Mouse (Mus musculus) heart, embryonic 11.5 days (tissue): Measurements from ENCODE around the gene Agtrap. TPM values are rescaled to one million over a fixed set of nuclear protein-coding genes. Genes with fewer than 3 reads are reported as not detected.

Experiments
- ATAC-seq: fragments of 200-750 bp; cut with Nextera tagmentation; replicated peaks from 2 replicates; pipeline ENCODE4 v1.8.0; 2017; ENCODE audit warnings: moderate library complexity; ENCODE audit not compliant: insufficient number of reproducible peaks, low FRiP score, low TSS enrichment
- H3K27ac ChIP-seq: fragments of 300-500 bp; sonication (generic); 2 replicates; pipeline ENCODE4 v1.5.1; 2014; ENCODE audit warnings: mild to moderate bottlenecking, low read depth, low read length
- H3K27me3 ChIP-seq: fragments of 300-500 bp; sonication (generic); 2 replicates; pipeline ENCODE4 v1.6.1; 2014; ENCODE audit warnings: mild to moderate bottlenecking, low read length, mixed read lengths; ENCODE audit not compliant: control insufficient read depth, insufficient read depth
- H3K36me3 ChIP-seq: fragments of 300-500 bp; sonication (generic); 2 replicates; pipeline ENCODE4 v1.6.1; 2014; ENCODE audit warnings: mild to moderate bottlenecking, low read length, moderate library complexity, mixed read lengths; ENCODE audit not compliant: control insufficient read depth, insufficient read depth
- H3K4me1 ChIP-seq: fragments of 300-500 bp; sonication (generic); 2 replicates; pipeline ENCODE4 v1.6.1; 2014; ENCODE audit warnings: low read length; ENCODE audit not compliant: control insufficient read depth, insufficient read depth
- H3K4me2 ChIP-seq: fragments of 300-500 bp; sonication (generic); 2 replicates; pipeline ENCODE4 v1.6.1; 2014; ENCODE audit warnings: mild to moderate bottlenecking, moderate library complexity
- H3K4me3 ChIP-seq: fragments of 300-500 bp; sonication (generic); 2 replicates; pipeline ENCODE4 v1.5.1; 2014; ENCODE audit warnings: low read depth, low read length
- H3K9ac ChIP-seq: fragments of 300-500 bp; sonication (generic); 2 replicates; pipeline ENCODE4 v1.6.1; 2014; ENCODE audit warnings: mild to moderate bottlenecking, low read depth, low read length, moderate library complexity
- H3K9me3 ChIP-seq: fragments of 300-500 bp; sonication (generic); replicated peaks from 2 replicates; pipeline ENCODE4 v1.6.1; 2016; ENCODE audit warnings: low read length; ENCODE audit not compliant: control insufficient read depth
- WGBS: fragments of 180-500 bp; shearing (Covaris S2); extraction: QIAGEN DNeasy Blood & Tissue Kit; methylation state at CpG from one replicate; pipeline ENCODE4 v1.1.7; 2014; ENCODE audit not compliant: insufficient replicate concordance; 5-methylcytosine and 5-hydroxymethylcytosine counted together
- polyA plus RNA-seq: library from polyadenylated mRNA; unstranded; fragments of >200 nt; fragmentation: Nextera tagmentation; extraction: Ambion mirVana; gene quantifications from 2 replicates; pipeline ENCODE4 v1.2.1, GENCODE M21; 2014

Gene Agtrap
- polyA plus RNA-seq, 1 experiment from 2014 or later: 17.6 TPM

- ATAC-seq: no peak
- no peaks in the 10 kb centered on the region for H3K36me3 ChIP-seq
- H3K4me2 ChIP-seq: no peak overlapping the region
- H3K9ac ChIP-seq: no peak overlapping the region
- H3K4me1 ChIP-seq: peaks cover 6% of the 10 kb centered on the region; the same call in 1 of the 2 replicates
- H3K27me3 ChIP-seq: 0 out of 2 replicates have a peak, but pooled peaks cover 5% of the 10 kb centered on the region
- H3K9me3 ChIP-seq: no peaks in the 10 kb centered on the region
- WGBS: 83% methylated on average over 2 of the region's 2 CpGs
- H3K4me3 ChIP-seq: no peak overlapping the region
- H3K27ac ChIP-seq: no peak overlapping the region
These were observed 10.1 kb upstream of the Agtrap start for GRCm38 (mm10) chr4:148097936-148098335.

- Histone ChIP-seq H3K4me2 (no peak overlapping the region), H3K9me3 (no peaks in the 10 kb centered on the region), H3K27me3 (no peaks in the 10 kb centered on the region), H3K27ac (no peak overlapping the region), H3K4me1 (0 out of 2 replicates have a peak, but pooled peaks cover 3% of the 10 kb centered on the region), H3K9ac (no peak overlapping the region), H3K4me3 (no peak overlapping the region), H3K36me3 (no peaks in the 10 kb centered on the region)
- 75% methylated on average over 4 of the region's 4 CpGs for WGBS
- no peak for ATAC-seq
These were observed 7.2 kb upstream of the Agtrap start for GRCm38 (mm10) chr4:148095081-148095480.

- no peak overlapping the region for H3K9ac ChIP-seq
- 0 out of 2 replicates have a peak, but pooled peaks cover 3% of the 10 kb centered on the region for H3K4me1 ChIP-seq
- no peak overlapping the region for H3K27ac ChIP-seq
- no peaks in the 10 kb centered on the region for H3K36me3 ChIP-seq
- no peak for ATAC-seq
- 82% methylated on average over 5 of the region's 5 CpGs for WGBS
- H3K4me3 ChIP-seq: no peak overlapping the region
- no peak overlapping the region for H3K4me2 ChIP-seq
- H3K27me3 ChIP-seq: no peaks in the 10 kb centered on the region
- no peaks in the 10 kb centered on the region for H3K9me3 ChIP-seq
These were observed 6.3 kb upstream of the Agtrap start for GRCm38 (mm10) chr4:148094161-148094560.

GRCm38 (mm10) chr4:148092551-148093271 is 4.9 kb upstream of the Agtrap start:
- no peak overlapping the region for H3K9ac ChIP-seq
- H3K4me2 ChIP-seq: no peak overlapping the region
- no peaks in the 10 kb centered on the region for H3K36me3 ChIP-seq
- 0 out of 2 replicates have a peak, but pooled peaks cover 6% of the 10 kb centered on the region for H3K4me1 ChIP-seq
- no peak overlapping the region for H3K27ac ChIP-seq
- ATAC-seq: no peak
- WGBS: 82% methylated on average over 11 of the region's 11 CpGs
- H3K9me3 ChIP-seq: no peaks in the 10 kb centered on the region
- H3K4me3 ChIP-seq: no peak overlapping the region
- H3K27me3 ChIP-seq: no peaks in the 10 kb centered on the region

DNA sequence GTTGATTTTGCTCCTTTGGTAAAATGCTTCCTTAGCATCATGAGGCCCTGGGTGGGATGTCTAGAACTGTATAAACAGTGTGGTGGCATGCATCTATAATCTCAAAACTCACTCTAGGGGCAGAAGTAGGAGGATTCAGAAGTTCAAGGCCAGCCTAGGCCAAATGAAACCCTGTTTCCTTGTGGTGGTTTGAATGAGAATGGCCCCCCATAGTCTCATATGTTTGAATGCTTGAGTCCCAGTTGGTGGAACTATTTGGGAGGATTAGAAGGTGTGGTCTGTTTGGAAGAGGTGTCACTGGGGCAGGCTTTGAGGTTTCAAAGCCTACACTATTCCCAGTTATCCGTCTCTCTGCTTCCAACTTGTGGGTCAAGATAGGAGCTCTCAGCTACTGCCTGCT is 3.4 kb upstream of the Agtrap start:
- no peak overlapping the region for H3K4me3 ChIP-seq
- peaks cover 6% of the 10 kb centered on the region; the same call in 1 of the 2 replicates for H3K4me1 ChIP-seq
- no peak overlapping the region for H3K4me2 ChIP-seq
- no peak overlapping the region for H3K9ac ChIP-seq
- ATAC-seq: no peak
- H3K9me3 ChIP-seq: no peaks in the 10 kb centered on the region
- 88% methylated on average over 1 of the region's 1 CpGs for WGBS
- H3K36me3 ChIP-seq: no peaks in the 10 kb centered on the region
- H3K27ac ChIP-seq: no peak overlapping the region
- H3K27me3 ChIP-seq: no peaks in the 10 kb centered on the region

DNA sequence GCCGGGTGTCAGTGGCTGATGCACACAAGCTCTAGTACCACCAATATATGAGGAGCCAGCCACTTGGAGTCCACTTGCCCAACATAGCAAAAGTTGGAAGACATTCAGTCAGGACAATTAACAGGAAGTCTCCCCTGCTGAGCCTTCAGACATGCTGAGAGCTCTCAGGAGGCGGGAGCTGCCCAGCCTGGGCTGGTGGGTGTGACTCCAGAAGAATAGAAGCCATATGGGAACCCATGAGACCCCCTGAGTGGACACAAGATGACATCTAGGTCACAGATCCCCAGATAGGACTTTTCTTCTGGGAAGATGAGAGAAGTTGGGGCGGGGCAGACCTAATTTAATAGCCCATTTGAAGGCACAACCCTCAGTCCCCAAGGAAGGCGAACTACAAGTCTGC is 1.3 kb upstream of the Agtrap start:
- no peak overlapping the region for H3K9ac ChIP-seq
- H3K9me3 ChIP-seq: no peaks in the 10 kb centered on the region
- H3K4me2 ChIP-seq: no peak overlapping the region
- H3K4me3 ChIP-seq: no peak overlapping the region
- ATAC-seq: no peak
- H3K4me1 ChIP-seq: peaks cover 14% of the 10 kb centered on the region
- 63% methylated on average over 4 of the region's 4 CpGs for WGBS
- no peaks in the 10 kb centered on the region for H3K27me3 ChIP-seq
- no peak overlapping the region for H3K27ac ChIP-seq
- H3K36me3 ChIP-seq: no peaks in the 10 kb centered on the region

GRCm38 (mm10) chr4:148087091-148087906 is 532 bp downstream of the Agtrap start:
- Histone ChIP-seq H3K27ac (peak overlapping the region; percentile 35; the same call in 1 of the 2 replicates), H3K27me3 (no peaks in the 10 kb centered on the region), H3K4me2 (peak overlapping the region; percentile 81), H3K9me3 (no peaks in the 10 kb centered on the region), H3K36me3 (no peaks in the 10 kb centered on the region), H3K9ac (peak overlapping the region; percentile 80), H3K4me1 (peaks cover 32% of the 10 kb centered on the region), H3K4me3 (peak overlapping the region; percentile 76)
- peak; percentile 40 for ATAC-seq
- 2% methylated on average over 30 of the region's 30 CpGs for WGBS

DNA sequence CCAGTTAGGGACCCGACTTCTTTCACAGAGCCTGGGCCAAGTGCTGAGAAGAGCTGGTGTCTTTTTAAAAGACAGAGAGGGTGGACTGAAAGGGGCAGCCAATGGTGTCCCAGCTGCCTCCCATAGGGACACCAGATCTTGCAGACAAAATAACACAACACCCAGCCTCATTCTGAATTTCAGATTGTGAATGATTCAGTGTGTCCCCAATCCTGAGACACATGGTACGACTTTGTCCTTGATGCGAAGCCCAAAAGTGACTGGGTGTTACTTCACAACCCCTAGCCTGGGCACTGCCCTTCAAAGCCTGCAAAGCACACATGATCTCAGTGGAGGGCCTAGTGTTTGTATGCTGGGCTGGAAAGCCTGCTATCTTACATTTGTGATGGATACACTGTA is 1.9 kb downstream of the Agtrap start:
- no peak overlapping the region for H3K4me3 ChIP-seq
- H3K9ac ChIP-seq: no peak overlapping the region
- peaks cover 32% of the 10 kb centered on the region for H3K4me1 ChIP-seq
- H3K9me3 ChIP-seq: no peaks in the 10 kb centered on the region
- 72% methylated on average over 3 of the region's 3 CpGs for WGBS
- no peaks in the 10 kb centered on the region for H3K36me3 ChIP-seq
- no peak overlapping the region for H3K27ac ChIP-seq
- no peak for ATAC-seq
- H3K4me2 ChIP-seq: no peak overlapping the region
- no peaks in the 10 kb centered on the region for H3K27me3 ChIP-seq
